Mouse (Mus musculus) kidney, adult 2 months (tissue): Measurements from ENCODE around the gene Stim2.

Source experiments
- CTCF ChIP-seq: fragments of 200-500 bp; conservative IDR thresholded peaks from 2 replicates; pipeline ENCODE4 v1.5.1; 2011; ENCODE audit warnings: low read depth, mild to moderate bottlenecking, control low read depth, low read length, moderate library complexity, mixed read lengths; ENCODE audit not compliant: insufficient read depth, insufficient read length
- POLR2A ChIP-seq: fragments of 200-500 bp; IDR thresholded peaks from one replicate; pipeline ENCODE4 v1.6.1; 2011; ENCODE audit warnings: low read depth, low read length, control low read depth

DNA sequence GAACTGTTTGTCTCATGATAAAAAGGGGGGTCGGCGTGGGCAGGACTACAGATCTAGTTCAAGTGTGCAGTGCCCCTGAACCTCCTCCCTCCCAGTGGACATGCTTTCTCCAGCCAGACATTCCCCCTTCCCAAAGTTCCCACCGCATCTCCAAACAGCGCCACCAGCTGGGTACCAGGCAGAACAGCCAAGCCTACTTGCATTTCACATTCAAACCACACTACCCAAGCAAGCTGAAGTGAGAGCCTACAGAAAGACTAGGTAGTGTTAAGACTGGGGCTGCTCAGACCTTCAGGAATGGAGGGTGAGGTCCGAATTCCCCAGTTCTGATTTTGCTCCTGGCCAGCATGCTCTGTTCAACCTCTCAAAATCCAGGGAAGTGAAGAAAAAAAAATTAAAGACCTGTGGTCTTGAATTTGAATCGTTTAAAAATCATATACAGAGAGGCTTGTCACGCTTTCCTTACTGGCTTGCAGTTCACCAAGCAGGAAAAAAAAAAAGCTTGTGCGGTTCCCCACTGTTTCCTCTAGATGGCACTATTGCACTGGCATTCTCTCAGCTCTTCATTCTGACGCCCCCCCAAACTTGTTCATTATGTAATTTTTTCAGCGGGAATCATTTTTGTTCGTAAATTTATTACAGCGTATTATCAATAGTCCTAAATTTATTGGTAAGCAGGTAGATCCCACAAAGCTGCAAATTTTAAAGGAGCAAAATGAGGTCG is 156.4 kb downstream of the Stim2 start:
- TF ChIP-seq CTCF (peak; percentile 49), POLR2A (no peak)
